Mouse (Mus musculus): ENCODE data around the gene Ncapg2. TPM values are rescaled to one million over a fixed set of nuclear protein-coding genes. Genes with fewer than 3 reads are reported as not detected.
A peak's percentile ranks its signal among the peaks of the same experiment; 100 is the strongest.

The Ncapg2 gene
- 3.0 and 4.3 TPM in 2 replicates for polyA plus RNA-seq (2012; rRNA removed)

- no peaks in the 10 kb centered on the region for H3K27me3 ChIP-seq (ENCODE audit: control insufficient read depth, insufficient read depth, low read length)
- WGBS, result under 1% methylated on average over 72 of the region's 72 CpGs
- DNase-seq (ENCODE audit: low read depth in 1 of 2, low spot score in 2 of 2), result peak; percentile 94 to 99
- H3K27ac ChIP-seq (ENCODE audit: insufficient read depth, low read length), result no peak within 1 kb of the TSS
- H3K4me1 ChIP-seq (ENCODE audit: control insufficient read depth, insufficient read depth, insufficient read length), result peaks cover 4% of the 10 kb centered on the region; the same call in 1 of the 2 replicates
- no peaks in the 10 kb centered on the region for H3K36me3 ChIP-seq (ENCODE audit: control insufficient read depth, insufficient read depth, low read length)
- TF ChIP-seq POLR2A (IDR thresholded peaks at IDR 0.05; ENCODE audit: low read depth, low read length) (no peak), CTCF (IDR thresholded peaks at IDR 0.05; ENCODE audit: extremely low read depth, insufficient read depth, insufficient read length, insufficient replicate concordance) (no peak)
- peak within 1 kb of the TSS; percentile 71 for H3K4me3 ChIP-seq (ENCODE audit: extremely low read depth, insufficient read depth, insufficient read length)
These were observed at the start of gene Ncapg2 for GRCm38 (mm10) chr12:116405045-116405835. Gene Ncapg2 (plus strand): TSS chr12:116405402.

DNA sequence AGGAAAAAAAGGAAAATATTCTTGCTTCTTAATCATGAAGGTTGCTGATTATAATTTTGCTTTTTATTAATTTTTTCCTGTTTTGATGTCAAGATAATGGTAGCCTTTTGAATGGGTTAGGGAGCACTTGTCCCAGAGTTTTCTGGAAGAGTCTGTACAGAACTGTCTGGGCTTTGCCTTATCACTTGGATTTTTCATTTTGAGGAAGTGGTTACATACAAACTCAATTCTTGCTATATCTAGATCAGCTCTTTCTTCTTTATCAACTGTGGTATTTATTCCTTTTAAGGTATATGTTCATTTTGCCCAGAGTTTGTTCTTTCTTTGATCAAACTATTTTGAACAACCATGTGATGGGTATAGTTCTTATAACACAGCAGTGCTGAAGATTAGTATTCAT, 43.1 kb upstream of the Ncapg2 start:
- Histone ChIP-seq H3K4me3 (ENCODE audit: extremely low read depth, insufficient read depth, insufficient read length) (no peak overlapping the region), H3K27me3 (ENCODE audit: control insufficient read depth, insufficient read depth, low read length) (no peaks in the 10 kb centered on the region), H3K27ac (ENCODE audit: insufficient read depth, low read length) (no peak overlapping the region), H3K36me3 (ENCODE audit: control insufficient read depth, insufficient read depth, low read length) (peaks cover 14% of the 10 kb centered on the region), H3K4me1 (ENCODE audit: control insufficient read depth, insufficient read depth, insufficient read length) (no peaks in the 10 kb centered on the region)
- TF ChIP-seq POLR2A (IDR thresholded peaks at IDR 0.05; ENCODE audit: low read depth, low read length) (no peak), CTCF (IDR thresholded peaks at IDR 0.05; ENCODE audit: extremely low read depth, insufficient read depth, insufficient read length, insufficient replicate concordance) (no peak)
- no peak for DNase-seq (ENCODE audit: low read depth in 1 of 2, low spot score in 2 of 2)

DNA sequence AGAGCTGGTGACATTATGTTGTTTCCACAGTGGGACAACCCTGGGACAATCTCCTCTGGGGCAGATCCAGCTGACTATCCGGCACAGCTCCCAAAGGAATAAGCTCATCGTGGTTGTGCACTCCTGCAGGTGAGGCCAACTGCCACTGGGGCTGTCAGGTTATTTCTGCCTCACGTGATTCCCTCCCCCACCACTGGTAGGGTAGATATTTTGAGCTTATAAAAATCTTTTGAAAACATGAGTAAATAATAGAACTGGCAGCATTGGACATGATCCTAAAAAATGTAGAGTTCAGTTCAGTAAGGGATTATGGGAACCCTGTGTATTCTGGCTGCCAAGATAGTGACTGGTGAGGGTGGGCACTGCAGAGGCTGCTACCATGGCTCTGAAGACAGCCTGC, 38.3 kb upstream of the Ncapg2 start:
- DNase-seq (ENCODE audit: low read depth in 1 of 2, low spot score in 2 of 2), result no peak
- no peaks in the 10 kb centered on the region for H3K27me3 ChIP-seq (ENCODE audit: control insufficient read depth, insufficient read depth, low read length)
- H3K36me3 ChIP-seq (ENCODE audit: control insufficient read depth, insufficient read depth, low read length), result peaks cover 25% of the 10 kb centered on the region
- H3K4me1 ChIP-seq (ENCODE audit: control insufficient read depth, insufficient read depth, insufficient read length), result no peaks in the 10 kb centered on the region
- no peak overlapping the region for H3K4me3 ChIP-seq (ENCODE audit: extremely low read depth, insufficient read depth, insufficient read length)
- TF ChIP-seq CTCF (IDR thresholded peaks at IDR 0.05; ENCODE audit: extremely low read depth, insufficient read depth, insufficient read length, insufficient replicate concordance), result no peak
- TF ChIP-seq POLR2A (IDR thresholded peaks at IDR 0.05; ENCODE audit: low read depth, low read length), result no peak
- WGBS, result 88% methylated on average over 3 of the region's 3 CpGs
- no peak overlapping the region for H3K27ac ChIP-seq (ENCODE audit: insufficient read depth, low read length)

DNA sequence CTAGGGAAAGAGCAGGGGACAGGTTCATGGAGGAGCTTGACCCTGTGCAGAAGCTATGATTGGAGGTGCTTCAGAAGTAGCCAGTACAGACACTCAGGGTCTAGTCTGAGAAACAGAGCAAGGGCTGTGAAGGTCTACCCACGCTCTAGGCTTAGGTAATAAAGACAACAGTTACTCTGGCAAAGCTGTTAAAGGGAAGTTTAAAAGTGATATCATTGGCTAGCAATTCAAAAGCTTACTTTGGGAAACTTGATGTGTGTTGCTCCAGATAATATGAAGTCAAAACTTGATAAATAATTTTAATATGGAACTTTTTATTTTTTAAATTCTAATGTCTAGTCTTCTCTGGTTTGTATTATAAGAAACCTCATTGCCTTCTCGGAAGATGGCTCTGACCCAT, 37.9 kb upstream of the Ncapg2 start:
- H3K27me3 ChIP-seq (ENCODE audit: control insufficient read depth, insufficient read depth, low read length), result no peaks in the 10 kb centered on the region
- TF ChIP-seq POLR2A (IDR thresholded peaks at IDR 0.05; ENCODE audit: low read depth, low read length), result no peak
- no peak for TF ChIP-seq CTCF (IDR thresholded peaks at IDR 0.05; ENCODE audit: extremely low read depth, insufficient read depth, insufficient read length, insufficient replicate concordance)
- H3K36me3 ChIP-seq (ENCODE audit: control insufficient read depth, insufficient read depth, low read length), result peaks cover 25% of the 10 kb centered on the region
- H3K4me1 ChIP-seq (ENCODE audit: control insufficient read depth, insufficient read depth, insufficient read length), result no peaks in the 10 kb centered on the region
- DNase-seq (ENCODE audit: low read depth in 1 of 2, low spot score in 2 of 2), result no peak
- no peak overlapping the region for H3K27ac ChIP-seq (ENCODE audit: insufficient read depth, low read length)
- no peak overlapping the region for H3K4me3 ChIP-seq (ENCODE audit: extremely low read depth, insufficient read depth, insufficient read length)
- 97% methylated on average over 2 of the region's 2 CpGs for WGBS

- Histone ChIP-seq H3K4me1 (ENCODE audit: control insufficient read depth, insufficient read depth, insufficient read length) (no peaks in the 10 kb centered on the region), H3K36me3 (ENCODE audit: control insufficient read depth, insufficient read depth, low read length) (peaks cover 23% of the 10 kb centered on the region), H3K4me3 (ENCODE audit: extremely low read depth, insufficient read depth, insufficient read length) (no peak overlapping the region), H3K27ac (ENCODE audit: insufficient read depth, low read length) (no peak overlapping the region), H3K27me3 (ENCODE audit: control insufficient read depth, insufficient read depth, low read length) (no peaks in the 10 kb centered on the region)
- TF ChIP-seq CTCF (IDR thresholded peaks at IDR 0.05; ENCODE audit: extremely low read depth, insufficient read depth, insufficient read length, insufficient replicate concordance) (no peak), POLR2A (IDR thresholded peaks at IDR 0.05; ENCODE audit: low read depth, low read length) (no peak)
- DNase-seq (ENCODE audit: low read depth in 1 of 2, low spot score in 2 of 2), result no peak
- WGBS, result 80% methylated on average over 2 of the region's 2 CpGs
These were observed 36.3 kb upstream of the Ncapg2 start for GRCm38 (mm10) chr12:116368857-116369256.

GRCm38 (mm10) chr12:116383101-116383500, 22.1 kb upstream of the Ncapg2 start:
- 90% methylated on average over 2 of the region's 2 CpGs for WGBS
- Histone ChIP-seq H3K27ac (ENCODE audit: insufficient read depth, low read length) (no peak overlapping the region), H3K36me3 (ENCODE audit: control insufficient read depth, insufficient read depth, low read length) (no peaks in the 10 kb centered on the region; the same call in 1 of the 2 replicates), H3K4me3 (ENCODE audit: extremely low read depth, insufficient read depth, insufficient read length) (no peak overlapping the region), H3K27me3 (ENCODE audit: control insufficient read depth, insufficient read depth, low read length) (no peaks in the 10 kb centered on the region), H3K4me1 (ENCODE audit: control insufficient read depth, insufficient read depth, insufficient read length) (no peaks in the 10 kb centered on the region)
- TF ChIP-seq CTCF (IDR thresholded peaks at IDR 0.05; ENCODE audit: extremely low read depth, insufficient read depth, insufficient read length, insufficient replicate concordance) (no peak), POLR2A (IDR thresholded peaks at IDR 0.05; ENCODE audit: low read depth, low read length) (no peak)
- no peak for DNase-seq (ENCODE audit: low read depth in 1 of 2, low spot score in 2 of 2)

DNA sequence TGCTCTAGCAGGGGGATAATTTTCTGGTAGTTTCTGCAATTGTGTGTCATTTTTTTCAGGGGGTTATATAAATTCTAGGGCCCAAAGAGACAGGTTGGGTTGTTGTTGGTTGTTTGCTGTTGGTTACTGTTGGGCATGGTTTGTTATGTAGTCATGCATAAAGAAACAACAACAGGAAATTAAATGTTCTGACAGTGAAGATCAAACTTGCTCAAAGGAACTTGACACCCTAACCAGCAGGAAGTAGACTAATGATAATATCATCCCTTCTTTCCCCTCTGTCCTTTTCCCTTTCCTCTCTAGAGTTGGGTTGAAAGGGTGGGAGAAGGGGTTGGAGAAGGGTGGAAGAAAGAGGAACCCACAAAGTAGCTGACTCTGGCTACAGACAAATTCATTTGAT, 21.2 kb upstream of the Ncapg2 start:
- DNase-seq (ENCODE audit: low read depth in 1 of 2, low spot score in 2 of 2), result no peak
- Histone ChIP-seq H3K4me3 (ENCODE audit: extremely low read depth, insufficient read depth, insufficient read length) (no peak overlapping the region), H3K4me1 (ENCODE audit: control insufficient read depth, insufficient read depth, insufficient read length) (no peaks in the 10 kb centered on the region), H3K36me3 (ENCODE audit: control insufficient read depth, insufficient read depth, low read length) (no peaks in the 10 kb centered on the region; the same call in 1 of the 2 replicates), H3K27me3 (ENCODE audit: control insufficient read depth, insufficient read depth, low read length) (no peaks in the 10 kb centered on the region), H3K27ac (ENCODE audit: insufficient read depth, low read length) (no peak overlapping the region)
- TF ChIP-seq CTCF (IDR thresholded peaks at IDR 0.05; ENCODE audit: extremely low read depth, insufficient read depth, insufficient read length, insufficient replicate concordance) (no peak), POLR2A (IDR thresholded peaks at IDR 0.05; ENCODE audit: low read depth, low read length) (no peak)
